Mouse (Mus musculus): ENCODE data around the gene Sdk2.

DNA sequence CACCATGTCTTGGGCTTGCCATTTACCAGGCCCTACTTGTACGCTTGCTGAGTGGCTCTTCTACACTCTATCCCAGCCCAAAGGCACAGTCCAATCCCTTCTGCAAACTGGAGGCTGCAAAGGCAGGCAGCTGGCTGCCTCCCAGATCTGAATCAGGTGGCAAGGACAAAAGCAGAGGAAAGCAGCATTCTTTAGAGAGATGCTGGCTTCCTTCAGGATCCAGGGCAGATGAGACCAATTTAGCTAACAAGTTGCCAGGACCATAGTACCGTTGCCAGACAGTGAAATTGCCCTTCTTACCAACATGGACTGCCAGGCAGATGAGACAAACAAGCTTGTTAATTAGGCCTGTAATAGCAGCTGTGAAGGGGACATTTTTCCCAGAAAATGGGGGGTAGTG, 96.8 kb downstream of the Sdk2 start:
- TF ChIP-seq CTCF (IDR thresholded peaks at IDR 0.05; ENCODE audit: extremely low read depth, insufficient read depth, low read length) (no peak), POLR2A (IDR thresholded peaks at IDR 0.05; ENCODE audit: extremely low read depth, insufficient read depth, low read length) (no peak)

Measured in cortical plate, adult 2 months (tissue).